Mouse (Mus musculus): ENCODE measurements around the gene D6Ertd527e.

DNA sequence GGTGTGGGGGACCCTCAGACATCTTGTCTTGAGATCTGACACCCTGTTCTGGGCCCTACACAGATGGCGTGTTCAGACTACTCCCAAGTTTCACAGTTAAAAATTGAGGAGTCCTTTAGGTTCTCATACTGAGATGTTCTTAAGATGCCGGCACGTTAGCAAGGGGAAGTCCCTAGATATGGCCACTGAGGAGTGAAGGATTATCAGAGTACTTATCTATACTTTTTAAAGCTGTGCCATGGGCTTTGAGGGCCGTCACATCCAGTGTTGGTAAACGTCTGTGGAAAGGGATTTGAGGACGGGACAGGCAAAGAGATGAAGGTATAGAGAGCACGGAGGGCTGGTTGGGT, 48.7 kb downstream of the D6Ertd527e start:
- no peak for TF ChIP-seq EP300 (optimal IDR thresholded peaks at IDR 0.05)
- TF ChIP-seq CTCF (IDR thresholded peaks at IDR 0.05; ENCODE audit: low read depth) = no peak
